Mouse (Mus musculus) brain, embryonic 14.5 days (tissue): ENCODE results near the gene Tspoap1.

Source experiments
- CTCF ChIP-seq: fragments of 200-500 bp; IDR thresholded peaks from 2 replicates; pipeline ENCODE4 v1.5.1; 2012; ENCODE audit warnings: inconsistent platforms, mild to moderate bottlenecking, moderate library complexity, borderline replicate concordance; ENCODE audit not compliant: insufficient read depth, insufficient read length; ENCODE audit errors: extremely low read depth
- POLR2A ChIP-seq: fragments of 200-500 bp; IDR thresholded peaks from 2 replicates; pipeline ENCODE4 v1.6.1; 2012; ENCODE audit warnings: mild to moderate bottlenecking, inconsistent platforms, borderline replicate concordance; ENCODE audit not compliant: poor library complexity, insufficient read depth, insufficient read length, severe bottlenecking; ENCODE audit errors: extremely low read depth

DNA sequence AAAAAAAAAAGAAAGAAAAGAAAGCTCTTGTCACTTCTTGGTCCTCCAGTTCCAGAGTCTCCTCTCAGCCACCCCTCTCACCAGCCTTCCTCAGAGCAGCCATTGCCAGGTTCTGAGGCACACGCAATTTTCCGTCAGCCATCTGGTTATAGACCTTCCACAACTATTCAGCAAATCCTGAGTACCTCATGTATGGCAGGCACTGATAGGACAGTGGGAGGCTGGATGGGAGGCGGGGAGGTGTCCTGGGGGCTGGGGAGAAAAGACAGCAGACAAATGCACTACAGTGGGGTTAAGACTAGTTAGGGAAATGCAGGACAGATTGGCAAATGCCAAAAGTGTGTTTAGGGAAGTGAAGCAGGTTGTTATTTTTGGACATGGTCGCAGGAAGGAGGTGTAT, 48.2 kb upstream of the Tspoap1 start:
- no peak for TF ChIP-seq POLR2A
- TF ChIP-seq CTCF, result no peak
